Mouse (Mus musculus): ENCODE data around the gene Prg2. TPM values are rescaled to one million over a fixed set of nuclear protein-coding genes. Genes with fewer than 3 reads are reported as not detected.

Gene Prg2
- total and polyA plus RNA-seq, 3 experiments: 0.17 to 0.42 TPM; not detected in 1

DNA sequence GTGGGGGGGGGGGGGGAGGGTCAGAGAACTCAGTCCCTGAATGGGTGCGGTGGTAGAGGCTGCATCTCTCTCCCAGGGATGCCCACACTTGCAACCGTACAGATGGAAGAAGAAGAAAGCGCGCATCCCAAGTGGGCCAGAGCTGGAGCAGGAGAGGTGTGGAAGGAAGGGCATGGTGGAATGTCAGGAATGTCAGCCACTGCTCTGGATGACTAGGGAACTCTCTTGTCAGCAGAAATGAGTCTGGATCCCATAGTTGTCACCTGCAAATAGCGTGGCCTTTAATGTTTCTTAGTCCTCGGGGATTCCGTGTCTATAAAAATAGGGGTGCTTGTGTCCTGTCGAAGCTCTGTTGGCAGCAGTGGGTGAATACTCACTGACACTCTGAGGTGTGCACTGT, 22.3 kb downstream of the Prg2 start:
- no peak overlapping the region for H3K27ac ChIP-seq (ENCODE audit: control insufficient read depth, low read depth, low read length)
- no peaks in the 10 kb centered on the region for H3K27me3 ChIP-seq (ENCODE audit: control insufficient read depth in 1 of 2, insufficient read depth in 2 of 2, low read length in 2 of 2)
- H3K4me1 ChIP-seq (ENCODE audit: control insufficient read depth in 1 of 2, insufficient read depth in 2 of 2, low read length in 2 of 2): peaks cover 0 to 10% of the 10 kb centered on the region in 2 experiments; a peak in 3 of 4 replicates
- no peaks in the 10 kb centered on the region for H3K9me3 ChIP-seq (replicated peaks; ENCODE audit: insufficient read depth, low read length)
- H3K79me2 ChIP-seq (ENCODE audit: control insufficient read depth, insufficient read depth, low read length, poor library complexity): no peaks in the 10 kb centered on the region
- DNase-seq (ENCODE audit: low read depth, low spot score): no peak
- H3K9ac ChIP-seq (ENCODE audit: control insufficient read depth, low read depth, low read length, poor library complexity, severe bottlenecking): no peak overlapping the region
- H3K4me3 ChIP-seq (ENCODE audit: control insufficient read depth in 1 of 2, insufficient read depth in 1 of 2, low read depth in 2 of 2, low read length in 2 of 2): no peak overlapping the region
- no peak for TF ChIP-seq NRF1 (IDR thresholded peaks at IDR 0.05; ENCODE audit: insufficient read depth, low read depth, low read length, poor library complexity, severe bottlenecking)
- H3K36me3 ChIP-seq (ENCODE audit: control insufficient read depth in 1 of 2, insufficient read depth in 2 of 2, low read length in 2 of 2): no peaks in the 10 kb centered on the region

DNA sequence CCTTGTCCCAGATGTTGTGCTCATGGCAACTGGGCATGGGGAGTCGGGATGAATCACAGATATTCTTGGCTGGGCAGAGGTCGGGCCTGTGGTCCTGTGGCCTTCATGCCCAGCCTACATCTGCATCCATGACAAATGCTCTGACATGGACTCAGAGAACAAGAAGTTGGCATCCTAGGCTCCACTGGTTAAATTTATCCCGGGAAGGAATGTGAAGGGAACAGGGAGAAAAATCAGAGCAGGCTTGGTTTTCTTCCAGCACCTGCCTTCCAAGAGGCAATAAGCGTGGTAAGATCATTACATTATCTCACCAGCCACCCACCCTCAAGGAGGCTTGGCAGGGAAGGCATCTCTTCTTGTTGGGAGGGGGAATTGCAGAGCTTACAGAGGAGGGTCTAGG, 24.1 kb downstream of the Prg2 start:
- no peak for DNase-seq (ENCODE audit: low read depth, low spot score)
- no peaks in the 10 kb centered on the region for H3K9me3 ChIP-seq (replicated peaks; ENCODE audit: insufficient read depth, low read length)
- TF ChIP-seq EP300 (IDR thresholded peaks at IDR 0.05; ENCODE audit: low read depth in 1 of 2, low read length in 2 of 2) (no peak), TAL1 (IDR thresholded peaks at IDR 0.05; ENCODE audit: low read length) (no peak), ZNF384 (IDR thresholded peaks at IDR 0.05; ENCODE audit: low read depth, low read length) (no peak), TCF12 (IDR thresholded peaks at IDR 0.05; ENCODE audit: low read depth, low read length) (no peak), SIN3A (IDR thresholded peaks at IDR 0.05; ENCODE audit: low read length) (no peak), RCOR1 (IDR thresholded peaks at IDR 0.05; ENCODE audit: low read depth, low read length) (no peak), ZKSCAN1 (IDR thresholded peaks at IDR 0.05; ENCODE audit: low read depth, low read length) (no peak), CTCF (IDR thresholded peaks at IDR 0.05 in 2 of 3, conservative IDR thresholded peaks at IDR 0.05 in 1 of 3; ENCODE audit: control insufficient read depth in 1 of 3, insufficient read depth in 1 of 3, low read depth in 2 of 3, low read length in 3 of 3, poor library complexity in 1 of 3, severe bottlenecking in 1 of 3) (no peak), MXI1 (IDR thresholded peaks at IDR 0.05; ENCODE audit: low read depth, low read length) (no peak), E2F4 (IDR thresholded peaks at IDR 0.05; ENCODE audit: borderline replicate concordance, low read depth, low read length) (no peak), POLR2A (IDR thresholded peaks at IDR 0.05; ENCODE audit: control insufficient read depth in 1 of 2, insufficient read depth in 1 of 2, low read depth in 1 of 2, low read length in 2 of 2, poor library complexity in 1 of 2) (no peak), KAT2A (conservative IDR thresholded peaks at IDR 0.05; ENCODE audit: low read depth, low read length) (no peak), JUND (IDR thresholded peaks at IDR 0.05; ENCODE audit: low read depth, low read length) (no peak), UBTF (IDR thresholded peaks at IDR 0.05; ENCODE audit: borderline replicate concordance, insufficient read depth, low read depth, low read length) (no peak), MYB (IDR thresholded peaks at IDR 0.05; ENCODE audit: low read depth, low read length) (no peak), CHD1 (IDR thresholded peaks at IDR 0.05; ENCODE audit: low read depth, low read length) (no peak), MAX (IDR thresholded peaks at IDR 0.05; ENCODE audit: low read length) (no peak)
- no peak overlapping the region for H3K9ac ChIP-seq (ENCODE audit: control insufficient read depth, low read depth, low read length, poor library complexity, severe bottlenecking)
- no peak overlapping the region for H3K4me3 ChIP-seq (ENCODE audit: control insufficient read depth in 1 of 2, insufficient read depth in 1 of 2, low read depth in 2 of 2, low read length in 2 of 2)
- H3K36me3 ChIP-seq (ENCODE audit: control insufficient read depth in 1 of 2, insufficient read depth in 2 of 2, low read length in 2 of 2): no peaks in the 10 kb centered on the region
- H3K27me3 ChIP-seq (ENCODE audit: control insufficient read depth in 1 of 2, insufficient read depth in 2 of 2, low read length in 2 of 2): no peaks in the 10 kb centered on the region
- no peaks in the 10 kb centered on the region for H3K79me2 ChIP-seq (ENCODE audit: control insufficient read depth, insufficient read depth, low read length, poor library complexity)
- H3K27ac ChIP-seq (ENCODE audit: control insufficient read depth, low read depth, low read length): no peak overlapping the region
- H3K4me1 ChIP-seq (ENCODE audit: control insufficient read depth in 1 of 2, insufficient read depth in 2 of 2, low read length in 2 of 2): peaks cover 0 to 10% of the 10 kb centered on the region in 2 experiments; a peak in 3 of 4 replicates

All from MEL (cell line).